Mouse (Mus musculus) C2C12 (cell line): ENCODE measurements around the gene Ppp1r2.

Experiments
- CEBPB ChIP-seq: IDR thresholded peaks from one replicate; pipeline ENCODE4 v1.6.1; 2011; ENCODE audit warnings: low read depth, mild to moderate bottlenecking, control low read depth, moderate library complexity
- CTCF ChIP-seq: IDR thresholded peaks from one replicate; pipeline ENCODE4 v1.5.1; 2011; ENCODE audit not compliant: control insufficient read depth, insufficient read depth, insufficient read length
- FOSL1 ChIP-seq: IDR thresholded peaks from one replicate; pipeline ENCODE4 v1.8.0; 2011; ENCODE audit warnings: mild to moderate bottlenecking, low read length; ENCODE audit not compliant: poor library complexity, insufficient read depth, severe bottlenecking
- MAX ChIP-seq: IDR thresholded peaks from one replicate; pipeline ENCODE4 v1.6.1; 2011; ENCODE audit warnings: mild to moderate bottlenecking, control low read depth
- MYOD1 ChIP-seq: IDR thresholded peaks from one replicate; pipeline ENCODE4 v1.6.1; 2011; ENCODE audit warnings: low read depth; ENCODE audit not compliant: control insufficient read depth, insufficient read length
- USF1 ChIP-seq: IDR thresholded peaks from one replicate; pipeline ENCODE4 v1.6.1; 2011; ENCODE audit warnings: low read depth, mild to moderate bottlenecking, control low read depth, moderate library complexity

GRCm38 (mm10) chr16:31231591-31231990 lies 43.5 kb downstream of the Ppp1r2 start:
- TF ChIP-seq MAX (no peak), CTCF (no peak), MYOD1 (no peak), USF1 (no peak), FOSL1 (no peak), CEBPB (no peak)
